Mouse (Mus musculus) liver, adult 2 months (tissue): Measurements from ENCODE around the gene Ulk3.

Experiments
- CTCF ChIP-seq: fragments of 200-500 bp; IDR thresholded peaks from 2 replicates; pipeline ENCODE4 v1.5.1; 2011; ENCODE audit warnings: low read depth, low read length, control low read depth
- POLR2A ChIP-seq: fragments of 200-500 bp; IDR thresholded peaks from 2 replicates; pipeline ENCODE4 v1.6.1; 2011; ENCODE audit warnings: low read length, control low read depth; ENCODE audit not compliant: insufficient read depth; ENCODE audit errors: extremely low read depth

DNA sequence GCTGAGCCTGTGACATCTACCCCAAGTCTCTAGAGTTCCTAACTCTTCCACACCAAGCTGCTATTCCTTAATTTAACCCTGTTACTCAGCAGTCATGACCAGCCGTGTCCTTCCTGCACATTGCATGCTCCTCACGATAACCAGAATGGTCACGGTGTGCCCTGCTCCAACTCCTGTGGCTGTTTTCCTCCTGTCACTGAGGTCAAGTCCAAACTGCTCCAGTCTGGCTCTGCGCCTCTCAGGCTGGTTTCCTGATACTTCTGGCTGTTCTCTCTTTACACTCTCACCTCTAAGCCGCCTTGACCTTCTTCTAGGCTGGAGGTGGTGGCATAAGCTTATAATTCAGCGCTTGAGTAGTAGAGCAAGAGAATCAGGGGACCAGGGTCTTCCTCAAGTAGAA is 20.8 kb upstream of the Ulk3 start:
- TF ChIP-seq CTCF (no peak), POLR2A (no peak)
